Mouse (Mus musculus) heart, postnatal 4 days (tissue): ENCODE data around the gene Gm1673. TPM values are rescaled to one million over a fixed set of nuclear protein-coding genes. Genes with fewer than 3 reads are reported as not detected.

Experiments
- DNase-seq: peaks from one replicate; pipeline ENCODE4 v3.0.0; 2021
- total RNA-seq, 2 experiments: library from RNA; stranded (reverse); gene quantifications; 2 replicates each; pipeline ENCODE4 v1.2.3; 2021

Gene Gm1673
- total RNA-seq, 2 experiments from 2014 or later = 12.5 to 13.9 TPM

DNA sequence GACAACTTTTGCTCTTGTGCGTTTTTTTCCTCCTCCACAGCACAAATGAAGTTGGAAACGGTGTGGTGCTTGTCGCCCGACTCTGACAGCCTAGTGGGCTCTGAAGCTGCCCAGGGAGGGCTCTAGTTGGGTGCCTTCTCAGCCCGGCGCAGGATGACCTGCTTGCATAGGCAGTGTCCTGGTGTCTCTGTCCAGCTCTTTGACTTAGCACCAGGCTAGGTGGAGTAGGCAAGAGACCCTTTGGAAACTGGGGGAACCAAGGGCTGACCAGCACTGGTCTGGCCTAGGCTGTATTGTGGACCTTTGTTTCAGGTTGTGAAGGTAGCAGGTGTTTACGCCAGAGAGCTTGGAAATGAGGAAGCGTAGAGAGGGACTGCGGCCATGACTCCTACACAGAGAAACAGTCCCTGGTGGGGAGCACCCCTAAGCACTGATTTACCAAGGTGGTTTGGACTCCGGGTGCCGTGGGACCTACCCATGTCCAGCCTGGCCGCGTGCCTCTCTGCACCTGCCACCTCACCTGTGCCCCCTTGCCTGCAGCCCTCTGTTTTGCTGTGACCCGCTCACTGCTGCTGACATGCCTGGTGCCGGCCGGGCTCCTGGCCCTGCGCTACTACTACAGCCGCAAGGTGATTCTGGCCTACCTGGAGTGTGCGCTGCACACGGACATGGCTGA, 14.7 kb downstream of the Gm1673 start:
- DNase-seq = no peak

DNA sequence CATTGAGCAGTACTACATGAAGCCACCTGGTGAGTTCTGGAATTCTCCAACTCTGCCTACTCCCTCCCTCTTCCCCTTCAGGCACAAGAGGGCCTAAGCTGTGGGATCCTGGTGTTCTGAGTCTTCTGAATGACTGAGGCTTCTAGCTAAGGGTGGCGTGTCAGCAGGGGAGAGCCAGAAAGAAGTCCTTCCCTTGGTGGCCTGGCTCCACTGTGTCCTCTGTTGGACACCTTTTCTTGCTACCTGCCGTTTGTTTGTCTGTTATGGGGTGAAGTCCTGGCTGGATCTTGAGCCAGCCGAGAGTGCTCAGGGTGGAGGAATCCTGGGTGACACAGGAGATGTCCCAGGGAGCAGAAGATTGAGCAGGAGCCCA, 15.3 kb downstream of the Gm1673 start:
- DNase-seq = no peak

DNA sequence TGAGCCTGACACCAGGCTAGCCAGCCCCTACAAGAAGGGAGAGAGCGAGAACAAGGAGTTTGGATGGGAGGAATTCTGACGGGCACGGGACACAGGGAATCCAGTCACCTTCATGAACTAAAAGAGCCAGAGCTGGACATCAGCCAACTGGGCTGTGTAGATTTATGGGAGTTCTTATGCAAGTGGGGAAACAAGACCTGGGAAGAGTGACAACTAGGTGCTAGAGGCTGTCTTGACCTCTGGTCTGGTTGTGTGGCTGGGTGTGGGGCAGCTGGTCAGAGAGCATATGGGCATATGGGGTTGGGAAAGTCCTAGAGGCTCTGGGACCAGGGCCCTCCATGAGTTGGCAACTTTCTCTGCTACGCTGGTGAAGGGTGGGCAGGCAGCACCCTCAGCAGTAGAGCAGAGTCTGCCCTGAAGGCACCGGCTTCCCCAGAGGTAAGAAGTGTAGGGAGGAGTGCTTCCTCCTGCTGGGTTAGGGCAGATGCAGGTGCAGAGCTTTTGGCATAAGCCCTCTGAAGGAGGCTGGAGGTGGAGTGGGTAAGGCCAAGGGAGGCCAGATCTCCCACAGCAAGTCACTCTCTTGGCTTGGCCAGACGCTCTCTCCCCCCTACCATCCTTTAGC, 16.3 kb downstream of the Gm1673 start:
- DNase-seq = no peak

DNA sequence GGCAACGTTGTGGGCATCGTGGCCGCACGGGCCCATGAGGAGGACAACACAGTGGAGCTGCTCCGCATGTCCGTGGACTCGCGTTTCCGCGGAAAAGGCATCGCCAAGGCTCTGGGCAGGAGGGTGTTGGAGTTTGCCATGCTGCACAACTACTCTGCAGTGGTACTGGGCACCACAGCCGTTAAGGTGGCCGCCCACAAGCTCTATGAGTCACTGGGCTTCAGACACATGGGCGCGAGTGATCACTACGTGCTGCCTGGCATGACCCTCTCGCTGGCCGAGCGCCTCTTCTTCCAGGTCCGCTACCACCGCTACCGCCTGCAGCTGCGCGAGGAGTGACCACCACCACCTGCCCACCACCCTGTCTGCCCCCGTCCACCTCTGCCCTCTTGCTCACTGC, 17.6 kb downstream of the Gm1673 start:
- DNase-seq = no peak

DNA sequence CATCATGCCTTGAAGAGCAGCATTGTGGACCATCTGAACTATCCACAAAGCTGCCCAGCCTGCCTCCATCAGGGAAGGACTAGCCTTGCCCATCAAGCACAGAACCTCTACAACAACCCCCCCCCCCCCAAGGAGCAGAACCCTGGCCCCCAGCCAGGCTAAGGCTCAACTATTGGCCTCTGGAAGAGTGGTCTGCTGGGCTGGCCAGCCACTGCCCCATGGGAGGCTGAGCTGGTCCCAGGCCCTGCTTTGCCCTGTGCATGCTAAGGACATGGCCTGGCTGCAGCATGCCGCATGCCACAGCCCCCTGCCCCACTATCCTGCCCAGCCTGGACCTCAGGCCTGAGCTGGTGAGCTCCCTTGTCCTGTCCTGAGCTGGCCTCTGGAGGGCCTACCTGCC, 18.2 kb downstream of the Gm1673 start:
- no peak for DNase-seq

DNA sequence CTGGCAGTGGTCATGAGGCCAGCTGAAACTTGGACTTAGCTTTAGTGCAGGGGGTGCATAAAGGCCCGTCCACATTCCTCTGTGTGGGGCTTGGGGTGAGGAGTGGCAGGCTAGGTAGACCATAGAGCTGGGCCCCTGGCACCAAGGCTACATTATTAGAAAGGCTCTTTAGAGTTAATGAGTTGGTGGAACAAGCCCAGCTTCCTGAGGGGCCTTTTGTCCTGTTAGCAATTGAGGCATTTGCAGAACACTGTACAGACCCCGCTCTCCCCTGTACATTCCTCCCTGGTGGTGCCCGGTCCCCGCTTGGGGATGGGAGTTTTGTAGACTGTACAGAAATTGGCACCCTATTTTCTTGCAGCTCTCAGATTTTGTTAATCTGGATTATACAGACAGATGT, 19.4 kb downstream of the Gm1673 start:
- DNase-seq = no peak

DNA sequence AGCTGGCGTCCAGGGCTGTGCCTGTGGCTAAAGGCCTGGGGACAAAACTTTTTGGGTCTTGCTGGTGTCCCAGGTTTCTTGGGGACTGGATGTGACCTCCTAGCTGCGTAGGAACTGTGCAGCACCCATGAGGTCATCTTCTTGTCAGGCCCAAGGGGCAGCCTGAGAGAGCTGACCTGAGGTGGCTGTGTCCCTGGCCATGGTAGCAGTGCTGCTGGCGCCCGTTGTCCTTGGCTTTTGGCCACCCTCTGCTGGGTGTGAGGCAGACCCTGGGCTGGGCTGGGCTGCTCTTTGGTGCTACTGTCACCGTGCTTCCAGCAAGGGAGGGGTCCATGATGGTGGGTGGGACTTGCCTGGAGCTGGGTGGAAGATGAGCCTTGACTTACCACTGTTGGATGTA, 21.4 kb downstream of the Gm1673 start:
- no peak for DNase-seq

DNA sequence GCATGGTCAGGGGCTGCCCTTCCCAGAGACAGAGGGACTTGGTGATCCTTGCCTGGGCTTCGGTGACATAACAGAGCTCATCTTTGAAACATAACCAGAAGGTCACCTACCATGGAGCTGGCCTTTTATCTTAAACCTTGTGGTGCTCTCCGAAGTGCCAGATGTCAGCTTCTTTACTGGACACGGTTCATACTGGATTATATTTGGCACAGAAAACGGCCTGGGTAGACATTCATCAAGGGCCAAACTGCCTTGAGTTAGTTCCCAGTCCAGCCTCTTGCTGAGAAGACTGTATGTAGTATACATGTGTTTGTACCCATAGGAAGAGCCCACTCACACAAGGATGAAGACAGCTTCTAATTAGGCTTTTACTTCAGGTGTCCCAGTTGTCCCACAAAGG, 23.6 kb downstream of the Gm1673 start:
- DNase-seq = no peak

DNA sequence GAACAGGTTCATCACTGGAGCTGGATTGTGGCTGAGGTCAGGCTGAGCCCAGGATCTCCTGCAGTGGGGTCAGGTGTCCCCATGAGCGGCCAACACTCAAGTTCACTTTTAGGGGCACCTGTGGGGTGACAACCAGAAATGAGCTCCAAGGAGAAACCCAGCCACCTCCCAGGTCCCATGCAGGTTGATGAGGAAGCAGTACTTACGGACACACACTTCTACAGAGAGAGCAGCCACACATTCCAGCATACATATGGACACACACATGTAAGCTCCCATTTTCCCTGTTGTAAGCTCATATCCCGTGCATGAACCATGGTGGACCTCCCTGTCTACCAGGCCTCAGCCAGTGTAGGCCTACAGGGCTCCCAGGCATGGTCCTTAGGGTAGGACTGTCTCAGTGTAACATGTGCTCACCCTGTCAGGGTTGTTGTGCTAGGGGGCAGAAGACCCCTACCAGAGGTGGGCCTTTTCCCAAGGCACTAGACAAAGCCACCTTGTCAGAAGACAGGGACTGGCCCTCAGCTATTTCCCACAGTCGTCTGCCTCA, 24.2 kb downstream of the Gm1673 start:
- no peak for DNase-seq

DNA sequence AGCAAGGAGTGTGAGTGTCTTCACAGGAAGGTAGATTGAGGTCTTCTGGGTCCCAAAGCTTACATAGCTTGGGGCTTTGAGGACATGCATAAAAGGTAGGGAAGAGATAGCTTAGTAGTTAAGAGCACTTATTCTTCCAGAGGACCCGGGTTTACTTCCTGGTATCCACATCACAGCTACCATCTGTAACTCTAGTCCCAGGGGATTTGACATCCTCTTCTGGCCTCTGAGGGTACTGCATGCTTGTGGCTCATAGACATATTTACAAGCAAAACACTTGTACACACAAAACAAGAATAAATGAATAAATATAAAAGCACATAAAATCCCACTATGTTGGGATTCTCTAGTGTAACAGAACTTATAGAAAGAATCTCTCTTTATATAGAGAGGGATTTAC, 31.4 kb downstream of the Gm1673 start:
- DNase-seq = no peak

DNA sequence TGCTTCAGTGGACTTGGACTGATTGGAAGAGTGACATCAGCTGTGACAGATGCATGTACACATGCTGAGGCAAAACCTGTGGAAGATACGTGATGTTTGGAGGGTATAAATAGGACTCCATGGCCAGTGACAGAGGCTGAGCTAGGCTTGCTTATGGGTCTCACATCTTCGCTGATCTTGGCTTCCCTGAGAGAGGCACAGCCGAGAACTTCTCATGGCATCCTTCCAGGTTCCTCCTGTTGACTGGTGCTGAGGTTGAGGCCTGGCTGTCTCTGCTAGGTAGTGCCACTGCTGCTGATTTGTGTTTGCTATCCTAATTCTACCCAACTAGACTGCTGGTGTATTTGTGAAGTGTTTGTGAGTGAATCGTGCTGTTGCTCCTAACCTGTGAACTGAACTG, 35.7 kb downstream of the Gm1673 start:
- no peak for DNase-seq

DNA sequence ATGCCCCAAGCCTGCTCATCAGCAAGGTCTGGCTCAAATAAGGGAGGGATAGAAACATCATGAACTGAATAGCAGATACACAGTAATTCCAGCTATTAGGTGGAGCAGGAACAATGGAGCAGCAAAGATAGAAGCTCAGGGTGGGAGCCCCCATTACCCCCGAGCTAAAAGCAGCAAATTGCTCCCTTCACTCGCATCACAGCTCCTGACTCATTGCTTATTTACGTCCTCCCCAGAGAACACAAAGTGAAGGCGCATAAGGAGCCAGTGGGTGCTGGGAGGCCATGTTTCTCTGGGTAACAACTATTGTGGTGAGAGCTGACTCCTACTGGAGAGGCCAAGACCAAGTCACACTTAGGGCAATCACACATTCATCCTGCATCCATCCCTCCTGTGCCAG, 46.9 kb downstream of the Gm1673 start:
- DNase-seq = no peak

DNA sequence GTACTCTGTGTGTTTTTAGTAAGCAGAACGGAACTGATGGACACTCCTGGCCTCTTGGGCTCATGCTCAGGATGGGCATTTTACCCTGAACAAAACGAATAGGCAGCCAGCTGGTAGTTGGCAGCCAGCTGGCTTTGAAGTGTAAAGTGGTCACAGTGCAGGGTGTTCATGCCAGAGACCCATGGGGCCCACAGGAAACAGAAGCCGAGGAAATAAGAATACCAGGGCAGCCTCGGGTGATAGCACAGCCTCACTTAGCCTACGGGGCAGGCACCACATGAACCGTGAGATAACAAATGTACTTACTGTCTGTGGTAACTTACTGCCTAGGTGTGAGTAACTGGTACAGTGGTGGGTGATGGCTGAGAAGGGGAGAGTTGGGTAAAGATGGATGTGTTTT, 47.8 kb downstream of the Gm1673 start:
- DNase-seq = no peak

DNA sequence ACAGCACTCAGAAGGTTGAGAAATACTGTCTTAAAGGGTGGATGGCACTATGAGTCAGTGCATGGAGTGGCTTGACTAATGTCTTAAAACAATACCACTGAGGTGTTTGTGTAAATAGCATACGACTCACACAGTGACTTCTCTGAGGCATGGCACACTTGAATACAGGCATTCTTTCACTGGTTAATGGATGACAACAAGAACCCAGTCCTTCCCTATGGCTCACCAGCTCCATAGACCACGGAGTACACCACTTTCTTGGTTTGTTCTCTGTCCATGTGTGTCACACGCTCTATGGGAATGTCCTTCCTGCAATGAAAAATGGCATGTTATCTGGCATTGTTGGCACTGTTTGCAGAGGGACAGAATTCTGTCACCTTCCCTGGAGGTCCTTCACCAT, 49.3 kb downstream of the Gm1673 start:
- no peak for DNase-seq

Other genes starting within 250 kb of the Gm1673 start
- 100 to 1,000 TPM; 101 to 103 TPM for gene Letm1, start 200.6 kb upstream of the Gm1673 start, total RNA-seq
- 100 to 1,000 TPM in 1 of 2 experiments, 10 to 100 TPM in 1; 96.1 to 104 TPM for gene Nsd2, start 162.7 kb upstream of the Gm1673 start, total RNA-seq
- gene Nelfa, start 47.0 kb upstream of the Gm1673 start, total RNA-seq = 10 to 100 TPM; 16.9 to 18.3 TPM
- 1 to 10 TPM; 1.8 to 2.0 TPM for gene Nat8l, start 12.6 kb downstream of the Gm1673 start, total RNA-seq
- gene Poln, start 186.0 kb downstream of the Gm1673 start, total RNA-seq = under 1 TPM; 0.47 to 0.52 TPM
- gene Haus3, start 186.1 kb downstream of the Gm1673 start, total RNA-seq = 10 to 100 TPM; 11.5 to 12.5 TPM
- 10 to 100 TPM; 60.7 to 66.5 TPM for gene Mxd4, start 204.3 kb downstream of the Gm1673 start, total RNA-seq